Mouse (Mus musculus) thymus, postnatal 0 days (tissue): Measurements from ENCODE around the gene Camsap1. TPM values are rescaled to one million over a fixed set of nuclear protein-coding genes. Genes with fewer than 3 reads are reported as not detected.

Experiments used
- DNase-seq: peaks from one replicate; pipeline ENCODE4 v3.0.0-alpha.2; 2015; ENCODE audit warnings: low spot score
- polyA plus RNA-seq: library from polyadenylated mRNA; unstranded; fragments of >200 nt; fragmentation: Nextera tagmentation; extraction: Ambion mirVana; gene quantifications from 2 replicates; pipeline ENCODE4 v1.2.1, GENCODE M21; 2015

Camsap1 gene
- polyA plus RNA-seq, 1 experiment from 2014 or later: 8.0 TPM

DNA sequence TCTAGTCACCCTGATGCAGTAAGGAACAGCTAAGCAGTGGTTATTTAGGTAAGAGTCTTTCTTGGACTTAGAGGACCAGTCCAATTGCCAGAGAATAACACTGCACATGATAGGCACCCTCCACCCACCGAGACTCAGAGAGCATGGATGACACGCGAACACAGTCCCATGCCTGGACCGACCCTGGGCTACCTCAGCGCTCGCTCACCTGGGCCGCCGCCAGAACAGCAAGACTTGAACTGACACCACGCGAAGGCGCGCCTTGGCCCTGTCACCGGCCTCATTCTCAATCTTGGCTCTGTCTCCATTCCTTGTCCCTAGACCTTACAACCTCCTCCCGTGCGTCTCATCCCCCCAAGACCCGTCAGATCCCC, 1.0 kb downstream of the Camsap1 start:
- DNase-seq: peak; percentile 4

DNA sequence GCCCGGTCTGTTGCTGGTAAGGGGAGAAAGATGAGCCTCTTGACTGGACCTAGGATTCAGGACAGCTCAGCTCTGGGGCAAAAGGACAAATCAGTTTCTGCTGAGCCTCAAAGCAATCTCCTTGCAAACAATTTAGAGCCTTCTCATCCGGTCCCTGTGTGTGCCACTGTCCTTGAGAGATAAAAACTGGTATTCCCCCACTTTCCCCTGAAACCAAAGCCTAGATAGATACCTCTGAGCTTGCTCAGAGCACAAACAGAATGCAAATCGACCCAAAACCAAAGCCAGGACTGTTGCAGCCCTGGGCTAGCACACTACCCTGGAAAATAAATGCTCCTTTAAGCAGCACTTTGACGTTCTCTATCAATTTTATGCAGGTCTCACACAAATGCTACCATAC, 4.1 kb downstream of the Camsap1 start:
- no peak for DNase-seq

DNA sequence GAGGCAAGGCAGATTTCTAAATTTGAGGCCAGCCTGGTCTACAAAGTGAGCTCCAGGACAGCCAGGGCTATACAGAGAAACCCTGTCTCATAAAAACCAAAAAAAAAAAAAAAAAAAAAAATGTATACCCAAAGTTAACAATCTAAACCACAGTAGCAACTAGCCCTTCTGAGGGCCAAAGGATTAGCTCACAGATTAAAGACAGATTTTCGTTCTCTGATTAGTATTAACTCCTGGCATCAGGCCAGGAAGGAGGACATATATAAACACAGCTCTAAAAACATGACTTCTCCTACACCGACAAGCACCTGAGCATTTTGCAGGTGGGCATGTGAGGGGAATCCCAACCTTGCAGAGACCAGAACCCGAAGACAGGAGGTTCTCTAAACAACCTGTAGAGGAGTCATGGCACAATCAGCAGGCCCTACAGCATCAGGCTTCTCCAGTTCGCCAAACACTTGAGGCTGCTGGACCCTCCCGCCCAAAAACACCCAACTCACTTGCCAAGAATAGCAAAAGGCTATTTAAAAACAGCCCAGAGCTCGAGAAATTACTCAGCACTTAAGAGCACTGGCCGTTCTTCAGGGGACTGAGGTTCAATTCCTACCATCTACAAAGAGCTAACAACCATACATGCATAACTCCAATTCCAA, 5.4 kb downstream of the Camsap1 start:
- DNase-seq: no peak

DNA sequence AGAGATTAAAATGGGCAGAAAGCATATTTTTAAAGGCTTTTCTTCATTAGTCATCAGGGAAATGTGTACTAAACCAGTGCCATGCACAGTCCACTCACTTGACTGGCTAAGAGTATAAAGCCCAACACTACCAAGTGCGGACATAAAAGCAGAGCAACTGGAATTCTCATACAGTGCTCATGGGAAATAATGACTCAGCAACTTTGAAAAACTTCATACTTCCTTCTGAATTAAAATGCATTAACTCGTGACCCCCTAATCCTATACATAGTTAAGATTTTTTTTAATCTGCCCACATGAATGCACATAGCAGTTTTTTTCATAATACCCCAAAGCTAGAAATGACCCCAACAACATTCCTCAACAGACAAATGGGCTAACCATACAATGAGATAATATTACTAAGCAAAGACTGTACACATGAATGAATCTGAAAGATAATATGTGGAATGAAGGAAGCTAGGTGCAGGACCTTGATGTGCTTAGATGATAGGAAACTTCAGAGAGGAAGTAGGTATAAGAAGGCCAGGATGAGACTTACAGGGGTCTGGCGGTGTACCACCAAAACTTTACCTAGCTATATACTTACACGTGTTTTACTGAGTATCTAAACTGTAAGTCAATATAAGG, 7.8 kb downstream of the Camsap1 start:
- DNase-seq: no peak

DNA sequence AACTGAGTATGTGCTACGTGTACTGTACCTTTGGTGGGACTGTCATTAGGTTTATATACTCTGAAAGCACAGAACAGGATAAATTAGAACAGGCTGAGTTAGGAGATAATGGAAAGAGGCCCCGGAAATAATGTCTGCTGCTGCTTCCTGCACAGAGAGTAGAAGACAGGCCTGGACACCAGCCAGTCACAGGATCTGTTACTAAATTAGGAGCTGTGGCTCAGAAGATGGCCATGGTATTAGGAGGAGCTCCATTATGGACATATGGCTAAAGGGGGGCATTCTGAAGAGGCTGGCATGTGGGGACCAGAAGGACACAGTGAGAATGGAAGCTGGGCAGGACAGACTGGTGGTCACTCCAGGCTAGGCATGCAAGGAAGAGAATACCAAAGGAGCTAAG, 12.7 kb downstream of the Camsap1 start:
- DNase-seq: no peak

DNA sequence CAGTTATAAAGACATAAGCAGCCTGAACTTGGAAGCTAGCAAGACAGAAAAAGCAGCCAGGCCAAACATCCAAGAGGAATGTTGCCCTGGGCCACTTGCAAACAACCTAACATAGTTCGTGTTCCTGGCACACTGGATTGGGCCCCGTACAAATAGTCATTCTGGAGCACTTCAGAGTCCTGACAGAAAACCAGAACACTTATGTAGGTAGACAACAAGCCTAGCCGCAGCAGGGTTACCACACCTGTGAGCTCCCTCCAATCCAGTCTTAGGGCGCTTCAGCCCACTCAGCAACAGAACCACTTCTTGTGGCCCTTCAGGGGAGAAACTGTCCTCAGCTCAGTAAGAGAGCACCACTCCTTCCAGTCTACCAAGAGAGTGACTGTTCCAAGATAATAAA, 13.8 kb downstream of the Camsap1 start:
- DNase-seq: no peak

DNA sequence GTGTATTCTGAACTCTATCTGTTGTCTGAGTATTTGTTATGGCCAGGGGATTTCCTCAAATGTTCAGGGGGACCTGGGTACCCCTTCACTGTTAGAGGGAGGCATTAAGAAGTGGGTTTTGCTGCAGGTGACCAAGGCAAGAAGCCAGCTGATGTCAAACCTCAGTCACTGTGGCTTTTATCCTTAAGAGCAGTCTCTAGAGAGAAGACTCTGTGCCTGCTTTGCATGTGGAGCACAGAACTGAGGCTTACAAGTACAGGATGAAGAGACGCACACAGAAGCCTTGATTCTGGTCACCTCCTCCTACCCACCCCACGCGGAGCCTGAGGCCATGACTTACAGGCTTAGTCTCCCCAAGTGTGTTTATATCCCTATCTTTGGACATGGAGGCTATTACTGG, 33.8 kb downstream of the Camsap1 start:
- no peak for DNase-seq

DNA sequence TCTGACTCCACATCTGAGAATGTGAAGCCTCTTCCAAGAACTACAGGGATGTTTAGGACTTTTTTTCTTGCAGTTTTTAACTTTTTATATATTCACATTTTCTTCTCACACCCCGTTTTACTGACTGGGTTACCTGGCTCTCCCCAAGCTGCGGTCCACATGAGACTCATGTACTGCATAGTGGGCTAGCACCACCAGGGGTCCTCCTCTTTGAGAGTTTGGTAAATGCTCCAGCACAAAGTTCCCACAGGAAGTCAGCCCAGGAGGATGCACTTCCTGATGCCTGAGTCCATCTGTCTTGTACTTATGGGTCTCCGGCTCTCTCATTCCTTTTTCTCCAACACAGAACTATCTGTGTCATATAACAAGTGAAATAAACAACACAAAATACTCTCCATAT, 35.1 kb downstream of the Camsap1 start:
- no peak for DNase-seq

DNA sequence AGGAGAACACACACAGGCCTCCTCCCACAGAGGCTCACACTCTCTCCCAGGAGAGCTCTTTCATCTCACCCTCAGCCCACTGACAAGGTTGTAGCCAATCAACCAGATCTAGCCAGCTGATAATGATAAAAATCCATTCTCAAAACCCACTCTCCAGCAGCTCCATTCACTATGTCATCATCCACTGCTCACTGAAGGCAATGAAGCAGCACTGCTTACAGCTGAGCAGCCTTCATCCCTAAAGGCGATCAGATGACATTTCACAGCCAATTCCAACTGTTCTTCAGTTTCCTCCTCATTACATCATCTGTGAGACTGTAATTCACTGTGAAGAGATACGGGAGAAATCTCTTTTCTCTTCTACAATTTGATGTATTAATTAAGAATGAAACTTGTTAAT, 39.3 kb downstream of the Camsap1 start:
- no peak for DNase-seq

DNA sequence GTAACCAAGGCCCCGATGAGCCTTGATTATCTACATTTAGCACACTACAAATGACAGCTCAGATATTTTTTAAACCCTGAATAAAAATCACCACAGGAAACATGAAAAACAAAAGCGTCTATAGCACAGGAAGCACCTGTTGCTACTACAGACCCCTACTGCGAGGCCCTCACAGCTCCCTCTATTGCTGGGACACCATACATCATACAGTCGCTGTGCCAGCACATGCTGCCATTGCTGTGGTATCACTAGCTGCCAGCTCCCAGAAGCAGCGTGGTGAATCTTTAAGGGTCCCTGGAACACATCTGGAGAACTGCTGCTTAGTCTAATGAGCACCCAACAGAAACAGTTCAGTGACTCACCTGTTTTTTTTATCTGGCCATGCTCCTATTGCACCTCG, 42.6 kb downstream of the Camsap1 start:
- peak; percentile 86 for DNase-seq

DNA sequence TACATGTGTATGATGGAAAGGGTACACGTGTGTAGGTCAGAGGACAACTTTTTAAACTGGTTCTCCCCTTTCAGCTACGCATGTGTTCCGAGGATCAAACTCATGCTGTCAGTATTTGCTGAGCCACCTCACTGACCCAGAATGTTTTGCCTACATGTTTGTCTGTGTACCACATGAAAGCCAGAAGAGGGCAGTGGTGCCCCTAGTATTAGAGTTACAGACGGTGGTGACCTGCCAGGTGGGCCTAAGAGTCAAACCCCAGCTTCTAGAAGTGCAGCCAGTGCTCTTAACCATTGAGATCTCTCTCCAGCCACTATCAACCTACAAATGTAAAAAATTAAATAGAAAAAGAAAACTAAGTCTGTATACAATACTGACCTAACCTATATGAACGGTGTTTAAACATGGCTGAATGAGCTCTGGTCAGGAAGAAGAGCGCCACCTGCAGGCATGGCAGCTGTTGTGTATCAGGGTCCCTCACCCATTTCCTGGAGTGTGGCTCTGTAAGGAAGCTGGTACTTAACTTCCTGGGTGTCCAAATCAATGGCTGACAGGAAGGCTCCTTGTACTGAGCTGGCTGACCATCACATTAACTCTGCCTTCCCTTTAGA, 51.7 kb downstream of the Camsap1 start:
- DNase-seq: peak; percentile 33

DNA sequence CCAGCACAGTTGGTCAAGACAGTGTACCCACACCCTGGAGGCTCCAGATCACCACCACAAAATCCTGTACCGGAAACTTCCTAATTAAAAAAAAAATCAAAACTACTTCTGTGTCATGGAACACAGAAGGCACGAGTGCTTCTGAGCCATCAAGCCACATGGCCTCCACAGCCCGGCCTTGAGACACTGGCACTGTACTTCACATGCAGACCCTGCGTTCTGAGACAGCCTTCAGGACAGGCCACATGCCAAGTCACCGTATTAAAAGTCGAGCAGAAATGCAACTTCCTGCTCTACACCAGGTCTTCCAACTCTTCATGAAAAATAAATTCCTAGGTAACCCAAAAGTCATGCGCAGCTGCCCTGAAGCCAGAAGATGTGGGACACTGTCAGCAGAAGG, 55.3 kb downstream of the Camsap1 start:
- no peak for DNase-seq

DNA sequence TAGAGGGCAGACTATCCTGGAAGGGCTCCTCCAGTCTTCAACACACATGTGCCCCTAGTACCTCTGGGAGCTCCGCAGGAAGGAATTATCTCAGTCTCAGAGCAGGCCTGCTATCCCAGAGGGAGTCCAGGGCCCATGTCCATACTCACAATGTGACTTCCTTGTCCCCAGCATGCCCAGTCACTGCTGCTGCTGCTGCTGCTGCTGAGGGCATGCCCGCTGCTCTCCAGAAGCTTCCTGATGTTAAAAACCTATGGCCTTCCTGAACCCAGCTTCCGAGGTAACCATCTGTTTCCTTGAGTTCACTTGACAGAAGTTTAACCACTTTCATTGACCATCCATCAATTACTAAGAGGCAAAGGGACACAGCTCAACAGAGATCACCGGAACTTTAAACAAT, 58.1 kb downstream of the Camsap1 start:
- DNase-seq: no peak

DNA sequence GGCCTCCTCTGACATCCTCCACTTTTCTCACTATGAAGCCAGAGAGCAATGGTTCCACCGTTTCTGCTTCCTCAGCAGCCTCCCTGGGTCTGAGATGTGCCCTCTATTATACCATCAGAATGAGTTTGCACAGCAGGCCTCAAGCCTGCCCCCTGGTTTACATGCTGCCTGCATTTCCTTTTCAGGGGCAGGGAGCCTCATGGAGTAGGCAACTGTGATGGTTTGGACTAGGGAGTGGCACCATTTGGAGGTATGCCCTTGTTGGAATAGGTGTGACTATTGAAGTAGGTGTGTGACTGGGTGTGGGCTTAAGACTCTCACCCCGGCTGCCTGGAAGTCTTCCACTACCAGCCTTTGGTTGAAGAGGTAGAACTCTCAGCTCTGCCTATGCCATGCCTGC, 59.3 kb downstream of the Camsap1 start:
- no peak for DNase-seq

DNA sequence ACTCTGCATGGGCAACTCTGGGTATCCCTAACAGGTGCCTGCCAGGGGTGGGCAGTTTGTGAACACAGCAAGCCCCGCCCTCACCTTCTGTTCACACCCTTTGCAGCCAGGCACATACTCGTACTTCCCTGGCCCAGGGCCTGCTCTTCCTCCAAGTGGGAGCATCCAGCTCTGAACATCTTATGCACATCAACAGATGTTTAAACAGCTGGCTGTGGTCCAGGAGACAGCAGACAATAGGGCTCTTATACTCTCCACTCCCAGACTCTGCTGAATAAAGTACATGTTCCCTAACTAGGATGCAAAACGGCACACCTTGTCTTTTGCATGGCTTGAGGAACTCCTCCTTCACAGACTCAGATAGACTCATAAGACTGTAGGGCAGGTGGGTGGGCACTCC, 63.1 kb downstream of the Camsap1 start:
- DNase-seq: no peak

DNA sequence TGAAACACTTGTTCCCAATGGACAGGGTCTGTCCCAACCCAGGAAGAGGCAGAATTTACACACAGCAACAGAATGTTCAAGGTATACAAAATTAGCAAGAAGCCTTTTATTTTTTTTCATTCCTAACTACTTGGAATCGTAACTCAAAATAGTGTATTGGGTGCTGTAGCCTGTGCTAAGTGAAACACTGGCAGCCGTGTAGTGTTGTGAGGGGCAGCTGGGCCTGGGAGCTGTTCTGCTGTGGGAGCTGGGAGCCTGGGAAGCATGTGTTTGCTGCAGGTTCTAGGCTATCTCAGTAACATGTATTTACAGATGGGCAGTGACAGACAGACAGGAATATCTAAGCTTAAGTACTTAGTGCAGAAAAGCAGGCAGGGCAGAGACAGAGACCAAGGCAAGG, 64.7 kb downstream of the Camsap1 start:
- DNase-seq: no peak

DNA sequence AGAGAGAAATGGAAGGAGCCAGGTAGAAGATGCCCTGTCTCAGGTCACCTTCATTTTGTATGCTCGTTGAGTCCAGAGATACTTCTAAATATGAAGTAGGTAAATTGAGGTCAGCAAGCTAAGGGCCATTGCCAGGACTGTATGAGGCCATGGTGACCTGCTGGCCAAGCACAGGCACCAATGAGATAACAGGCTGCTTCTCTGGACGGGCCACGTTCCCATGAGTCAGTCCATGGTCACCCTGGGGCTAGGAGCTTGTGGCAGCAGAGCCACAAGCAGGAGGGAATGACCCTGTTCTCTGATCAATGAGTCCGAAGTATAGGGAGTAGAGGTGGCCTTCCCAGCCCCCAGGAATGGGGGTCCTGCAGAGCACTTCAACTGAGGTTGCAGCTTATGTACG, 68.3 kb downstream of the Camsap1 start:
- no peak for DNase-seq

DNA sequence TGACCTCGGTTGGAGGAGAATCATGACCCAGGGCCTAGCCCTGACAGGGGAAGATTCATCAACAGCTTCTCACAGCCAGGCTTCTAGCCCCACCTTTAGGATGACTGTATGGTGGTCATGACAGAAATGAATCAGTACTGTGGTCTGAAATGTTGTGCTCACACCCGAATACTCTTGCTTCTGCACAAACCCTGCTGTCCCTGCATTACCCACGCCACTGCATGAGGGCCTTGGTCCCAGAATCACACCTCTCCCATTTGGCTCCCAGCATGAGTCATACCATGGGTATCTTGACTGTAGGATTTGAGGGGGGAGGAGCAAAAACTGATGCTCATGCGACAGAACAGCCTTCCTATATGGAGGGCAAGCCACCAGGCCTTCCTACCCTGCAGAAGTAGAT, 68.9 kb downstream of the Camsap1 start:
- DNase-seq: no peak

DNA sequence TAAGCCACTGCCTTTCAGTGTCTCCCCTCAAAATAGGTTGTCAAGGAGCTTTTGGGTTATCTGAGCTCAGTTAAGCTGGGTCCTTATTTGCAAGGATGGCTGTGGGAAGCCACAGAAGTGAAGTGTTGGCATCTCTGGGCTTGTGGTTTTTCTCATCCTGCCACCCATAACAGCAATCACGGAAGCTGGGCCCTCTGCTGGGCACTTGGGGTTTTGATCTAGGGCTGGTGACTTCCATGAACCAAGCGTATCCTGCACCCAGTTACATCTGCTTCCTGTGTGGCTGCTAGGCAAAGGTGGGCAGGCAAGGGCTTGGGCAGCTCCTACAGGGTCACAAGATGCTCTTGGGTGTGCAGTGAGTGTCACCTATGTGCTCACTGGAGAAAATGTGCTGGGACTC, 69.8 kb downstream of the Camsap1 start:
- DNase-seq: peak; percentile 79

DNA sequence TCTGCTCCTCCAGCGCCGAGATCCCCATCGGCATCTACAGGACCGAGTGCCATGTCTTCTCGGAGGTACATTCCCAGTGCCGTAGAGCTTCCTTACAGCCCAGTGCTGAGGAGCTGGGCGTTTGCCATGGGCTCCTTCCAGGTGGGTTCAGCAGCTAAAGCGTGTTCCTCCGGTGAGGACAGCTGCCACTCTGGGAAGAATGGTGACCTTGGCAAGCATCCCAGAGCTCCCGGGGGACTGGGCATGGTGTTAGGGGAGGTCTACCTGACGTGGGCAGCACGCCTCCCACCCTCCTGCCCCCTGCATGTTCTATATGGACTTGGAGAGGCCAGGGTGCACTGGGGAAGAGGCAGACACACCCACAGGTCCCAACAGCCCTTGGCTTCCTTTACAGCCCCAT, 73.2 kb downstream of the Camsap1 start:
- DNase-seq: no peak

DNA sequence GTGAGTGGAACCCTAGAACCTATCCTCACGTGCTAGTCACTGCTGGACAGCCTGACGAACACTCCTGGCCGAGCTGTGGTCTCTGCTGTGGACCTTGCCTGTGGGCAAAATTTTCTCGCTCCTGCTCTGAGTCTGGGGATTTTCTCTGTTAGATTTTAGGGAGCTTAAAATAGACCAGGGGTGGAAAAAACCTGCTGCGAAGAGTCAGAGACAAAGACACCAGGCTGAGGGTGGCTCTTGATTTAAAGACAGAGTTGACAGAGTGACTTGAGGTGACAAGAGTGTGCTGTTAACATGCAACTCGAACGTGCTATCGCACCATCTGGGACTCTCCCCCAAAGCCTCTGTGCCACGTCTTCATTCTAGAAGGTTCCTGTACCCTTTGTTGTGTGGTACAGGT, 84.1 kb downstream of the Camsap1 start:
- no peak for DNase-seq

DNA sequence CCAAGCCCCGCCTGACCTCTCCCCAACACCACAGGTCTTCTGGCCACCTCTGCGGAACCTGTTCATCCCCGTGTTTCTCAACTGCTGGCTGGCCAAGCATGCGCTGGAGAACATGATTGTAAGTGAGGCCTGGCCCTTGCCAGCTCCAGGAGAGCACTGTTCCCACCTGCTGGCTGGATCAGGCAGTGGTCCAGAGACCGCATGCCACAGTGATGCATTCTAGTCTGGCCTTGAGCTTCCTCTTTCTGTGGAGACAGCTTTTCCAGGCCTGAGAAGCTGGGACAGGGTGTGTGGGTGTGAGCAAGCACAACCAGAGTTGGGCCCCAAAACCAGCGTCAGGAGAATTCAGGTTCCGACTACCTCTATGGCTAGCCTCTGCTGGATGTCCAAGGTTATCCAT, 90.6 kb downstream of the Camsap1 start:
- DNase-seq: no peak

DNA sequence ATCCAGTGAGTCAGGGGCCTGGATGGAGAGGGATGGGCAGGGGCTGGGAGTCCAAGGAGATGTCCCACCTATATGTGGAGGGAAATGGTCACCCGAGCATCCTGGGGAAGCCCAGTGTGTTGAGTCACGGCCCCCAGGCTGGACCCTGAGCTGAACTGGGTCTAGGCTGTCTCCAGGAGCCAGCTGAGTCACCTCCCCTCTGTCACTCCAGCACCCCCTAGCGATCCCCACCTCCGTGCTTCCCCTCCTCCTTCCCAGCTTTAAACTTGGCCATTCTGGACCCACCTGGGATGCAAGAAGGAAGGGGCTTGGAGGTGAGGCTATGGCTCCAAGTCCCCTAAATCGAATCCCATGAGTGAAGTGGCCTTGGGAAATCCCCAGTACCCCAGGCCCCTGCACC, 94.9 kb downstream of the Camsap1 start:
- DNase-seq: no peak
